Mouse (Mus musculus): ENCODE results near the gene Col6a6.

DNA sequence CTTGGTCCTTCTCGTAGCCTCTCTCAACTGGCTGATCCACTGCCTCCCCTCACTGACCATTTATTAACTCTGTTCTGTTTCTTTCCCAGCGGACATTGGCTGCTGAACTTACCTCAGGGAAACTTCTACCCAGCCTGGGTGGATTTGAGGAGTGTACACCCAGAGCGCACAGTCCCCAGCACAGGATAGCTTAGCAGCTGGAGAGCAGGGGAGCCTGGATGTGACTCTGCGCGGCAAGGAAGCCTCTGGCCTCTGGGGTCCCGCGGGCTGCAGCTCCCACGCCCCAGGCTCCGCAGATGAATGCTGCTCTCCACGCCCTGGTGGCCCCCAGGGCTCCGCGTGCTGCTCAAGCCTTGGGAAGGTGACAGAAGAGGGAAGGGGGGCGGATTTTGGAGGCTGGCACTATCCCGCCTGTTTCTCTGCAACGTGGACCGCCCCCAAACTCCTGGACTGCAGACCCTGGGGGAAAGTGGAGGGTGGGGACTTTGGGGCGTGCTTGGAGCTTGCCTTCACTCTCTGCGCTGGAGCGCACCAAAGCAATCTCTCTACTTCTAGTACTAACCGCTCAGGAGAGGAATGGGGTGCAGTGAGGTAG lies at the start of gene Col6a6:
- TF ChIP-seq CTCF (IDR thresholded peaks at IDR 0.05; ENCODE audit: control insufficient read depth, insufficient read depth, insufficient read length) (no peak), FOSL1 (IDR thresholded peaks at IDR 0.05; ENCODE audit: insufficient read depth, low read length, poor library complexity, severe bottlenecking) (no peak), MYOD1 (IDR thresholded peaks at IDR 0.05; ENCODE audit: control insufficient read depth, insufficient read length, low read depth) (no peak), USF1 (IDR thresholded peaks at IDR 0.05; ENCODE audit: low read depth) (no peak), MAX (IDR thresholded peaks at IDR 0.05) (no peak)

Measured in C2C12 (cell line).